Mouse (Mus musculus) myocyte (in vitro differentiated cells): ENCODE results near the gene Tor1aip1.

Experiments
- CEBPB ChIP-seq: IDR thresholded peaks from 2 replicates; pipeline ENCODE4 v1.6.1; 2011; ENCODE audit warnings: mild to moderate bottlenecking, moderate library complexity; ENCODE audit not compliant: poor library complexity, insufficient read depth, severe bottlenecking
- E2F4 ChIP-seq: IDR thresholded peaks from one replicate; pipeline ENCODE4 v1.6.1; 2011; ENCODE audit warnings: mild to moderate bottlenecking, control low read depth, moderate library complexity; ENCODE audit not compliant: insufficient read depth
- MYOD1 ChIP-seq, 3 experiments: IDR thresholded peaks; one replicate each; pipeline ENCODE4 v1.6.1; 2011; ENCODE audit warnings: control low read depth in 2 of 3, low read depth in 2 of 3, mild to moderate bottlenecking in 2 of 3, moderate library complexity in 1 of 3; ENCODE audit not compliant: insufficient read length in 2 of 3, control insufficient read depth in 1 of 3
- MYOG ChIP-seq, 3 experiments: IDR thresholded peaks; one replicate each; pipeline ENCODE4 v1.6.1; 2011; ENCODE audit warnings: control low read depth in 2 of 3, low read depth in 2 of 3, mild to moderate bottlenecking in 2 of 3; ENCODE audit not compliant: insufficient read length in 2 of 3, control insufficient read depth in 1 of 3, insufficient read depth in 1 of 3
- POLR2A ChIP-seq: IDR thresholded peaks from one replicate; pipeline ENCODE4 v1.6.1; 2011; ENCODE audit warnings: low read depth, mild to moderate bottlenecking, control low read depth, moderate library complexity; ENCODE audit not compliant: insufficient read length
- POLR2AphosphoS2 ChIP-seq: IDR thresholded peaks from one replicate; pipeline ENCODE4 v1.6.1; 2011; ENCODE audit warnings: low read depth, control low read depth; ENCODE audit not compliant: insufficient read length
- REST ChIP-seq: IDR thresholded peaks from one replicate; pipeline ENCODE4 v1.6.1; 2011; ENCODE audit warnings: mild to moderate bottlenecking, control low read depth, moderate library complexity; ENCODE audit not compliant: insufficient read depth, insufficient read length
- SRF ChIP-seq: IDR thresholded peaks from one replicate; pipeline ENCODE4 v1.6.1; 2011; ENCODE audit warnings: low read depth; ENCODE audit not compliant: control insufficient read depth, insufficient read length
- TCF12 ChIP-seq: IDR thresholded peaks from one replicate; pipeline ENCODE4 v1.6.1; 2011; ENCODE audit warnings: mild to moderate bottlenecking, control low read depth; ENCODE audit not compliant: poor library complexity, insufficient read depth, severe bottlenecking
- TCF3 ChIP-seq: IDR thresholded peaks from one replicate; pipeline ENCODE4 v1.6.1; 2011; ENCODE audit warnings: low read depth, control low read depth; ENCODE audit not compliant: insufficient read length
- USF1 ChIP-seq: IDR thresholded peaks from one replicate; pipeline ENCODE4 v1.6.1; 2011; ENCODE audit warnings: low read depth, mild to moderate bottlenecking, control low read depth, moderate library complexity

DNA sequence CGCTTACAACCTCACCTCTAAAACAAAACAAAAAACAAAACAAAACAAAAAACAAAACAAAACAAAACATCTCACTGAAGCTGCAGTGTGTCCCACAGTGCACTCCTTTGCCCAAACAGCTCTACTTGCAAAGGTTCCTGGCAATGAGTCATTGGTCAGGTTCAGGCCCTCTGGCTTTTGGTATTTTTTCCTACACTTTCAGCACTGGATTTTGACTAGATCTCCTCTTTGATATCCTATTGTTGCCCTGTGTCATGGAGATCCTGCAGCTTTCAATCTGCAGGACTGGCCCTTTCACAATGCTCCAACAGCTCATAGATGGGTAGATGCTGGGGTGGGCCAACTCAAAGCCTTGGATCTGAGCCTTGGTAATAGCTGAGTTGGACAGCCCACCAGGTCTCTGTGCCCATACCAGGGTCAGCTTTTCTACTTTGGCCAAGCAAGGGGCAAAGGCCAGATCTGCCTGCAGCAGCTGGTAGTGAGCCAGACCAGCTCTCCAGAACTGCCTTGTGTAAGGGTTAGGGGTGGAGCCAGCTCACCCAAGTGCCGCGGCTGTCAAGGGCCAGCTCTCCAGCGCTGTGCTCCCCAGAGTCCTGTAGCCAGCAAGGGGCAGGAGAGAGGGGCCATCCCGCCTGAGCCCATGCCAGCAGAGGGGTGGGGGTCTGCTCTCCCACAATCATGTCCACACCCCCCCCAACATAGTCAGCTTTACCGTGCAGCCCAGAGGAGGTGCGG, 32.9 kb downstream of the Tor1aip1 start:
- TF ChIP-seq MYOD1 (IDR thresholded peaks at IDR 0.05; ENCODE audit: control insufficient read depth in 1 of 3, insufficient read length in 2 of 3, low read depth in 2 of 3) (peak in 1 of 3 experiments; percentile 41), POLR2A (no peak), USF1 (no peak), E2F4 (no peak), CEBPB (no peak), TCF12 (no peak), SRF (no peak), POLR2AphosphoS2 (no peak), TCF3 (no peak), MYOG (IDR thresholded peaks at IDR 0.05; ENCODE audit: control insufficient read depth in 1 of 3, insufficient read depth in 1 of 3, insufficient read length in 2 of 3, low read depth in 2 of 3) (peak; percentile 3 to 71 (median 29)), REST (no peak)
